Mouse (Mus musculus): ENCODE results near the gene Zfp346.

The Zfp346 gene

GRCm38 (mm10) chr13:55152621-55153415, 47.7 kb downstream of the Zfp346 start, which contains the start of gene Fgfr4:
Gene Fgfr4 (plus strand): TSS chr13:55152640.
- DNase-seq (ENCODE audit: low read depth, low spot score) = peak; percentile 78

GRCm38 (mm10) chr13:55153951-55154350, 48.8 kb downstream of the Zfp346 start:
- no peak for DNase-seq (ENCODE audit: low read depth, low spot score)

- no peak for DNase-seq (ENCODE audit: low read depth, low spot score)
Measured at GRCm38 (mm10) chr13:55162365-55162764, 57.3 kb downstream of the Zfp346 start.

- no peak for DNase-seq (ENCODE audit: low read depth, low spot score)
Measured at GRCm38 (mm10) chr13:55163553-55163952, 58.4 kb downstream of the Zfp346 start.

GRCm38 (mm10) chr13:55165831-55166339, 60.8 kb downstream of the Zfp346 start:
- no peak for DNase-seq (ENCODE audit: low read depth, low spot score)

GRCm38 (mm10) chr13:55166806-55167725, 62.0 kb downstream of the Zfp346 start:
- DNase-seq (ENCODE audit: low read depth, low spot score) = peak; percentile 77

GRCm38 (mm10) chr13:55167798-55168197, 62.7 kb downstream of the Zfp346 start:
- DNase-seq (ENCODE audit: low read depth, low spot score) = no peak

GRCm38 (mm10) chr13:55168255-55168654, 63.1 kb downstream of the Zfp346 start:
- no peak for DNase-seq (ENCODE audit: low read depth, low spot score)

- DNase-seq (ENCODE audit: low read depth, low spot score) = no peak
Measured at GRCm38 (mm10) chr13:55168958-55169369, 63.9 kb downstream of the Zfp346 start.

GRCm38 (mm10) chr13:55171517-55172335, 66.6 kb downstream of the Zfp346 start:
- DNase-seq (ENCODE audit: low read depth, low spot score) = no peak

GRCm38 (mm10) chr13:55172336-55172770, 67.2 kb downstream of the Zfp346 start:
- no peak for DNase-seq (ENCODE audit: low read depth, low spot score)

- DNase-seq (ENCODE audit: low read depth, low spot score) = no peak
Measured at GRCm38 (mm10) chr13:55174347-55174746, 69.2 kb downstream of the Zfp346 start.

GRCm38 (mm10) chr13:55176265-55176664, 71.2 kb downstream of the Zfp346 start:
- DNase-seq (ENCODE audit: low read depth, low spot score) = no peak

GRCm38 (mm10) chr13:55177903-55178496, 72.9 kb downstream of the Zfp346 start:
- DNase-seq (ENCODE audit: low read depth, low spot score) = peak; percentile 59

- peak; percentile 86 for DNase-seq (ENCODE audit: low read depth, low spot score)
Measured at GRCm38 (mm10) chr13:55178556-55178955, 73.4 kb downstream of the Zfp346 start.

- DNase-seq (ENCODE audit: low read depth, low spot score) = no peak
Measured at GRCm38 (mm10) chr13:55179591-55179990, 74.5 kb downstream of the Zfp346 start.

- DNase-seq (ENCODE audit: low read depth, low spot score) = no peak
Measured at GRCm38 (mm10) chr13:55181786-55182172, 76.7 kb downstream of the Zfp346 start.

- peak; percentile 90 for DNase-seq (ENCODE audit: low read depth, low spot score)
Measured at GRCm38 (mm10) chr13:55182173-55182894, 77.2 kb downstream of the Zfp346 start.

- DNase-seq (ENCODE audit: low read depth, low spot score) = no peak
Measured at GRCm38 (mm10) chr13:55183382-55183781, 78.3 kb downstream of the Zfp346 start.
